Mouse (Mus musculus) cerebellum, adult 2 months (tissue): ENCODE data around the gene Itih5. TPM values are rescaled to one million over a fixed set of nuclear protein-coding genes. Genes with fewer than 3 reads are reported as not detected.

Source experiments
- DNase-seq, 2 experiments: peaks; one replicate each; pipeline ENCODE4 v3.0.0; 2021
- H3K27ac ChIP-seq: fragments of 200-500 bp; 2 replicates; pipeline ENCODE4 v1.5.1; 2012; ENCODE audit warnings: low read length, control low read depth, inconsistent platforms; ENCODE audit not compliant: insufficient read depth
- H3K27me3 ChIP-seq: fragments of 200-500 bp; 2 replicates; pipeline ENCODE4 v1.6.1; 2012; ENCODE audit warnings: inconsistent platforms, mild to moderate bottlenecking, low read length, moderate library complexity; ENCODE audit not compliant: control insufficient read depth, insufficient read depth
- H3K4me1 ChIP-seq: fragments of 200-500 bp; 2 replicates; pipeline ENCODE4 v1.6.1; 2011; ENCODE audit warnings: low read length; ENCODE audit not compliant: control insufficient read depth, insufficient read depth
- H3K4me3 ChIP-seq: fragments of 200-500 bp; replicated peaks from 2 replicates; pipeline ENCODE3; 2011; ENCODE audit warnings: mild to moderate bottlenecking, low read depth, low read length, control low read depth; ENCODE audit not compliant: insufficient read depth
- CTCF ChIP-seq: fragments of 200-500 bp; IDR thresholded peaks from 2 replicates; pipeline ENCODE4 v1.5.1; 2011; ENCODE audit warnings: low read depth, mild to moderate bottlenecking, control low read depth, low read length, moderate library complexity, borderline replicate concordance; ENCODE audit not compliant: insufficient read depth
- POLR2A ChIP-seq: fragments of 200-500 bp; IDR thresholded peaks from 2 replicates; pipeline ENCODE4 v1.6.1; 2011; ENCODE audit warnings: low read length, control low read depth, borderline replicate concordance; ENCODE audit not compliant: insufficient read depth
- WGBS: fragments of 180-500 bp; shearing (Covaris S2); methylation state at CpG from one replicate; pipeline ENCODE4 v1.1.7; 2018; 5-methylcytosine and 5-hydroxymethylcytosine counted together
- polyA plus RNA-seq: library from polyadenylated mRNA; depleted of rRNA; stranded (reverse); fragments of >200 nt; gene quantifications from 2 replicates; pipeline ENCODE4 v1.2.3, GENCODE M21; 2012

Itih5 gene
- polyA plus RNA-seq, 1 experiment = 14.9 TPM

- no peak overlapping the region for H3K27ac ChIP-seq
- H3K27me3 ChIP-seq = no peaks in the 10 kb centered on the region
- H3K4me3 ChIP-seq = no peak overlapping the region
- TF ChIP-seq CTCF (peak; percentile 59; the same call in 1 of the 2 replicates), POLR2A (no peak)
- H3K4me1 ChIP-seq = no peaks in the 10 kb centered on the region
- DNase-seq = peak; percentile 36 to 60
- 11% methylated on average over 12 of the region's 12 CpGs for WGBS
These were observed 134.9 kb downstream of the Itih5 start for GRCm38 (mm10) chr2:10288142-10288831.

- peak in 1 of 2 experiments; percentile 21 for DNase-seq
- no peaks in the 10 kb centered on the region for H3K4me1 ChIP-seq
- TF ChIP-seq POLR2A (no peak), CTCF (no peak)
- WGBS = 0% methylated on average over 1 of the region's 1 CpGs
- H3K4me3 ChIP-seq = no peak overlapping the region
- no peaks in the 10 kb centered on the region for H3K27me3 ChIP-seq
- no peak overlapping the region for H3K27ac ChIP-seq
These were observed 135.5 kb downstream of the Itih5 start for GRCm38 (mm10) chr2:10288881-10289280.

GRCm38 (mm10) chr2:10290115-10290514 lies 136.7 kb downstream of the Itih5 start:
- 60% methylated on average over 7 of the region's 7 CpGs for WGBS
- H3K4me3 ChIP-seq = no peak overlapping the region
- TF ChIP-seq POLR2A (no peak), CTCF (no peak)
- no peak for DNase-seq
- no peaks in the 10 kb centered on the region for H3K27me3 ChIP-seq
- no peaks in the 10 kb centered on the region for H3K4me1 ChIP-seq
- no peak overlapping the region for H3K27ac ChIP-seq

- H3K27ac ChIP-seq = no peak overlapping the region
- WGBS = 10% methylated on average over 10 of the region's 10 CpGs
- no peak overlapping the region for H3K4me3 ChIP-seq
- H3K27me3 ChIP-seq = no peaks in the 10 kb centered on the region
- TF ChIP-seq POLR2A (no peak), CTCF (no peak)
- no peaks in the 10 kb centered on the region for H3K4me1 ChIP-seq
- DNase-seq = no peak
These were observed 140.3 kb downstream of the Itih5 start for GRCm38 (mm10) chr2:10293556-10294206.

- Histone ChIP-seq H3K27me3 (no peaks in the 10 kb centered on the region), H3K27ac (no peak overlapping the region), H3K4me1 (no peaks in the 10 kb centered on the region), H3K4me3 (no peak overlapping the region)
- no peak for DNase-seq
- no peak for TF ChIP-seq POLR2A
- TF ChIP-seq CTCF = no peak
- 49% methylated on average over 11 of the region's 11 CpGs for WGBS
These were observed 142.5 kb downstream of the Itih5 start for GRCm38 (mm10) chr2:10295908-10296307.

- no peaks in the 10 kb centered on the region for H3K4me1 ChIP-seq
- 47% methylated on average over 7 of the region's 7 CpGs for WGBS
- H3K27me3 ChIP-seq = no peaks in the 10 kb centered on the region
- H3K27ac ChIP-seq = no peak overlapping the region
- no peak for TF ChIP-seq CTCF
- no peak for DNase-seq
- H3K4me3 ChIP-seq = no peak overlapping the region
These were observed 146.9 kb downstream of the Itih5 start for GRCm38 (mm10) chr2:10300244-10300643.

- DNase-seq = no peak
- no peaks in the 10 kb centered on the region for H3K27me3 ChIP-seq
- H3K4me3 ChIP-seq = no peak overlapping the region
- no peaks in the 10 kb centered on the region for H3K4me1 ChIP-seq
- H3K27ac ChIP-seq = no peak overlapping the region
- 31% methylated on average over 10 of the region's 10 CpGs for WGBS
- TF ChIP-seq CTCF (no peak), POLR2A (no peak)
These were observed 147.4 kb downstream of the Itih5 start for GRCm38 (mm10) chr2:10300771-10301170.

GRCm38 (mm10) chr2:10301391-10301790 lies 148.0 kb downstream of the Itih5 start:
- Histone ChIP-seq H3K4me1 (no peaks in the 10 kb centered on the region), H3K27me3 (no peaks in the 10 kb centered on the region), H3K4me3 (no peak overlapping the region), H3K27ac (no peak overlapping the region)
- 76% methylated on average over 3 of the region's 3 CpGs for WGBS
- TF ChIP-seq POLR2A (no peak), CTCF (no peak)
- DNase-seq = no peak
